Mouse (Mus musculus) ES-E14 (cell line): ENCODE data around the gene Mrps12. TPM values are rescaled to one million over a fixed set of nuclear protein-coding genes. Genes with fewer than 3 reads are reported as not detected.

ENCODE experiments used
- DNase-seq: peaks from one replicate; pipeline ENCODE4 v3.0.0-alpha.2; 2013; ENCODE audit warnings: low read depth, low spot score
- H3K27ac ChIP-seq: 2 replicates; pipeline ENCODE4 v1.5.1; 2012; ENCODE audit warnings: low read depth, mild to moderate bottlenecking, low read length, moderate library complexity, mixed read lengths; ENCODE audit not compliant: poor library complexity, insufficient read depth, severe bottlenecking
- H3K36me3 ChIP-seq: 2 replicates; pipeline ENCODE4 v1.6.1; 2012; ENCODE audit warnings: mild to moderate bottlenecking, low read length, moderate library complexity, mixed read lengths; ENCODE audit not compliant: control insufficient read depth, poor library complexity, insufficient read depth, severe bottlenecking
- H3K4me1 ChIP-seq, 2 experiments: fragments of 150-350 bp in 1 of 2; sonication (generic) in 1 of 2; 2 replicates each; pipeline ENCODE4 v1.6.1; 2012; ENCODE audit warnings: low read length in 2 of 2, mild to moderate bottlenecking in 1 of 2, mixed read lengths in 1 of 2; ENCODE audit not compliant: control insufficient read depth in 2 of 2, insufficient read depth in 2 of 2, poor library complexity in 1 of 2
- H3K4me3 ChIP-seq, 2 experiments: fragments of 150-350 bp in 1 of 2; sonication (generic) in 1 of 2; 2 replicates each; pipeline ENCODE4 v1.5.1; 2012; ENCODE audit warnings: low read length in 2 of 2, low read depth in 1 of 2, mild to moderate bottlenecking in 1 of 2, mixed read lengths in 1 of 2; ENCODE audit not compliant: insufficient read depth in 1 of 2, poor library complexity in 1 of 2, severe bottlenecking in 1 of 2
- H3K9ac ChIP-seq: 2 replicates; pipeline ENCODE4 v1.6.1; 2012; ENCODE audit warnings: low read depth, mild to moderate bottlenecking, low read length, mixed read lengths; ENCODE audit not compliant: poor library complexity, insufficient read depth, severe bottlenecking
- H3K9me3 ChIP-seq: fragments of 150-350 bp; sonication (generic); 2 replicates; pipeline ENCODE4 v1.6.1; 2012; ENCODE audit warnings: low read depth, mild to moderate bottlenecking, low read length; ENCODE audit not compliant: control insufficient read depth, insufficient read depth
- CHD2 ChIP-seq: IDR thresholded peaks from 2 replicates; pipeline ENCODE4 v1.6.1; 2014; ENCODE audit warnings: mild to moderate bottlenecking, low read depth, low read length, inconsistent platforms
- HCFC1 ChIP-seq: IDR thresholded peaks from 2 replicates; pipeline ENCODE4 v1.6.1; 2012; ENCODE audit warnings: low read length, inconsistent platforms, borderline replicate concordance; ENCODE audit not compliant: insufficient read depth
- MAFK ChIP-seq: IDR thresholded peaks from 2 replicates; pipeline ENCODE4 v1.6.1; 2014; ENCODE audit warnings: mild to moderate bottlenecking, low read depth, low read length, inconsistent platforms; ENCODE audit not compliant: insufficient read depth
- ZC3H11A ChIP-seq: IDR thresholded peaks from 2 replicates; pipeline ENCODE4 v1.6.1; 2012; ENCODE audit warnings: low read depth, mild to moderate bottlenecking, inconsistent platforms, low read length, borderline replicate concordance
- ZNF384 ChIP-seq: IDR thresholded peaks from 2 replicates; pipeline ENCODE4 v1.6.1; 2012; ENCODE audit warnings: low read depth, low read length, inconsistent platforms
- in situ Hi-C, 2 experiments: fragments of 600-800 bp; cut with MboI; formaldehyde crosslinking; loops; one replicate each; pipeline ENCODE4 v1.15.1; 2025; ENCODE audit warnings: low sequenced_read_pairs in 2 of 2, inconsistent platforms in 1 of 2; ENCODE audit not compliant: unreplicated experiment in 2 of 2
- total RNA-seq: library from RNA; depleted of rRNA; stranded (reverse); fragments of 300-350 nt; gene quantifications from 2 replicates; pipeline ENCODE4 v1.2.3, GENCODE M21; 2012

Gene Mrps12
- total RNA-seq, 1 experiment: 102 TPM

DNA sequence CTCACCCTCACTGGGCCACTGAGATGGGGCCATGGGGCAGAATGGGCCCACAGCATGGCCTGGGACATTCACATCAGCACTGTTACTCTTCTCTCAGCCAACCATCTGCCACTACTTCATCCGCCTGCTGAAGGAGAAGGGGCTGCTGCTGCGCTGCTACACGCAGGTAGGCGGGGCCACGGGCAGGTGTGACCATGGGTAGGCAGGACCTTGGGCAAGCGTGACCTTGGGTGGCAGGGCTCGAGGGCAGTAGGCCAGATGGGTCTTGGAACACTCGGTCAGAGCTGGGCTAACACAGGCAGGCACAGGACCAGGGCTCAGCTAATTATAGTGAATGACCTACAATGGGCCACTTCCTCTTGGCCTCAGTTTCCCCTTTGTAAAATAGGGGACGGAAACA lies 37.2 kb upstream of the Mrps12 start:
- peaks cover 3 to 5% of the 10 kb centered on the region in 2 experiments; a peak in 1 of 4 replicates for H3K4me1 ChIP-seq
- DNase-seq: no peak
- H3K4me3 ChIP-seq: no peak overlapping the region
- no peaks in the 10 kb centered on the region for H3K9me3 ChIP-seq
- TF ChIP-seq ZC3H11A: no peak
- TF ChIP-seq CHD2: no peak
- no peak for TF ChIP-seq HCFC1
- H3K36me3 ChIP-seq: no peaks in the 10 kb centered on the region
- in situ Hi-C loops: no loop called here
- no peak overlapping the region for H3K27ac ChIP-seq
- H3K9ac ChIP-seq: no peak overlapping the region

- H3K4me1 ChIP-seq: peaks cover 3 to 5% of the 10 kb centered on the region in 2 experiments; a peak in 3 of 4 replicates
- in situ Hi-C loops: no loop called here
- H3K9ac ChIP-seq: no peak overlapping the region
- TF ChIP-seq ZNF384: no peak
- TF ChIP-seq HCFC1: no peak
- no peak overlapping the region for H3K4me3 ChIP-seq
- DNase-seq: no peak
- no peaks in the 10 kb centered on the region for H3K36me3 ChIP-seq
- H3K27ac ChIP-seq: no peak overlapping the region
- H3K9me3 ChIP-seq: no peaks in the 10 kb centered on the region
Measured at GRCm38 (mm10) chr7:28775129-28775528, 33.5 kb upstream of the Mrps12 start.

- no peak for DNase-seq
- H3K9ac ChIP-seq: no peak overlapping the region
- H3K9me3 ChIP-seq: no peaks in the 10 kb centered on the region
- H3K4me1 ChIP-seq: peaks cover 3 to 5% of the 10 kb centered on the region in 2 experiments; a peak in 3 of 4 replicates
- in situ Hi-C loops: no loop called here
- TF ChIP-seq MAFK: no peak
- TF ChIP-seq HCFC1: no peak
- no peak for TF ChIP-seq ZNF384
- TF ChIP-seq ZC3H11A: no peak
- no peak for TF ChIP-seq CHD2
- no peaks in the 10 kb centered on the region for H3K36me3 ChIP-seq
- no peak overlapping the region for H3K27ac ChIP-seq
- H3K4me3 ChIP-seq: no peak overlapping the region
Measured at GRCm38 (mm10) chr7:28774164-28774563, 32.5 kb upstream of the Mrps12 start.

GRCm38 (mm10) chr7:28773163-28773562 lies 31.5 kb upstream of the Mrps12 start:
- Histone ChIP-seq H3K9ac (no peak overlapping the region), H3K9me3 (no peaks in the 10 kb centered on the region), H3K4me3 (no peak overlapping the region), H3K27ac (no peak overlapping the region), H3K4me1 (peaks cover 3 to 5% of the 10 kb centered on the region in 2 experiments; a peak in 3 of 4 replicates), H3K36me3 (no peaks in the 10 kb centered on the region)
- in situ Hi-C loops: no loop called here
- TF ChIP-seq ZNF384: no peak
- no peak for TF ChIP-seq MAFK
- no peak for TF ChIP-seq CHD2
- TF ChIP-seq ZC3H11A: no peak
- TF ChIP-seq HCFC1: no peak
- no peak for DNase-seq

GRCm38 (mm10) chr7:28771867-28772266 lies 30.2 kb upstream of the Mrps12 start:
- Histone ChIP-seq H3K4me3 (no peak overlapping the region), H3K9ac (no peak overlapping the region), H3K27ac (no peak overlapping the region), H3K4me1 (peaks cover 3 to 5% of the 10 kb centered on the region in 2 experiments; a peak in 3 of 4 replicates), H3K9me3 (no peaks in the 10 kb centered on the region), H3K36me3 (no peaks in the 10 kb centered on the region)
- in situ Hi-C loops: no loop called here
- no peak for TF ChIP-seq ZNF384
- TF ChIP-seq ZC3H11A: no peak
- TF ChIP-seq HCFC1: no peak
- no peak for DNase-seq
